Mouse (Mus musculus) limb, embryonic 15.5 days (tissue): ENCODE results near the gene Cln5. TPM values are rescaled to one million over a fixed set of nuclear protein-coding genes. Genes with fewer than 3 reads are reported as not detected.

Experiments
- ATAC-seq: fragments of 200-750 bp; cut with Nextera tagmentation; 2 replicates; pipeline ENCODE4 v1.8.0; 2017; ENCODE audit warnings: low read depth, moderate TSS enrichment; ENCODE audit not compliant: insufficient number of reproducible peaks, low FRiP score, low TSS enrichment
- H3K27ac ChIP-seq: fragments of 300-500 bp; sonication (generic); 2 replicates; pipeline ENCODE4 v1.5.1; 2015; ENCODE audit warnings: moderate library complexity, mild to moderate bottlenecking, inconsistent platforms
- H3K27me3 ChIP-seq: fragments of 300-500 bp; sonication (generic); 2 replicates; pipeline ENCODE4 v1.6.1; 2015; ENCODE audit warnings: inconsistent platforms
- H3K36me3 ChIP-seq: fragments of 300-500 bp; sonication (generic); 2 replicates; pipeline ENCODE4 v1.6.1; 2015; ENCODE audit warnings: inconsistent platforms
- H3K4me1 ChIP-seq: fragments of 300-500 bp; sonication (generic); 2 replicates; pipeline ENCODE4 v1.6.1; 2015; ENCODE audit warnings: inconsistent platforms
- H3K4me2 ChIP-seq: fragments of 300-500 bp; sonication (generic); 2 replicates; pipeline ENCODE4 v1.6.1; 2015; ENCODE audit warnings: mild to moderate bottlenecking, inconsistent platforms
- H3K4me3 ChIP-seq: fragments of 300-500 bp; sonication (generic); 2 replicates; pipeline ENCODE4 v1.5.1; 2015; ENCODE audit warnings: mild to moderate bottlenecking, inconsistent platforms
- H3K9ac ChIP-seq: fragments of 300-500 bp; sonication (generic); 2 replicates; pipeline ENCODE4 v1.6.1; 2015; ENCODE audit warnings: inconsistent platforms
- H3K9me3 ChIP-seq: fragments of 300-500 bp; sonication (generic); 2 replicates; pipeline ENCODE4 v1.6.1; 2016; ENCODE audit warnings: inconsistent platforms
- WGBS: fragments of 180-500 bp; shearing (Covaris S2); methylation state at CpG from one replicate; pipeline ENCODE4 v1.1.7; 2015; 5-methylcytosine and 5-hydroxymethylcytosine counted together
- polyA plus RNA-seq: library from polyadenylated mRNA; unstranded; fragments of >200 nt; fragmentation: Nextera tagmentation; extraction: Ambion mirVana; gene quantifications from 2 replicates; pipeline ENCODE4 v1.2.1, GENCODE M21; 2015

Gene Cln5
- polyA plus RNA-seq, 1 experiment from 2014 or later = 33.5 TPM

DNA sequence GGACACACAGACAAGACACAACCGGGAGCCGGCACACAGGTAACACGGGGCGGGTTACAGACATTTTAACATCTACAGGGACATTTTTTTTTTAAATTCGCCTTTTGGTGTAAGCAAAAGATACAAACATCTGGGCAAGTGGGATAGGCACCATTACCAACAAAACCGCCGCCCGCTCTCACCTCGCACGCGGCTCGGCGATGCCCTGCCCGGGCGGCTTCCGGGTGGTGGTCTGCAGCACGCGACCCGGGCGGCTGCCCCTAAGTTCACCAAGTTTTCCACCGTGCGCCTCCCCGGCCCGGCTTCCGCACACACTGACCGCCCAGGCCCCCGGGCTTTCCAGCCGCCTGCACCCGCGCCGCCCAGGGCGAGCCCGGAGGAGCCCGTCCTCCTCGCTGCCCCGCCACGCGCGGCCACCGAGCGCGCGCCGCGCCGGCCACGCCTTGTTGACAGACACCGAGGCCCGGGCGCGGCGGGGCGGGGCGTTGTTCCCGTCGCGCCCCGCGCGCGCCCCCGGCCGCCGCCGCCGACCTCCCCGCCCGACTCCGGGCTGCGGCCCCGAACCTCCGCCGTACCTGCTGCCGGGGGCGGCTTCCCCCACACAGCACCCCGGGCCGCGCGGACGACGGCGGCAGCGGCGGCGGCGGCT, 28.7 kb downstream of the Cln5 start:
- Histone ChIP-seq H3K27me3 (no peaks in the 10 kb centered on the region), H3K9me3 (no peaks in the 10 kb centered on the region), H3K4me2 (peak overlapping the region; percentile 54), H3K4me3 (peak overlapping the region; percentile 69), H3K4me1 (peaks cover 9% of the 10 kb centered on the region), H3K27ac (peak overlapping the region; percentile 99), H3K9ac (peak overlapping the region; percentile 99), H3K36me3 (peaks cover 6% of the 10 kb centered on the region; the same call in 1 of the 2 replicates)
- peak; percentile 87 for ATAC-seq
- WGBS = 1% methylated on average over 48 of the region's 86 CpGs

DNA sequence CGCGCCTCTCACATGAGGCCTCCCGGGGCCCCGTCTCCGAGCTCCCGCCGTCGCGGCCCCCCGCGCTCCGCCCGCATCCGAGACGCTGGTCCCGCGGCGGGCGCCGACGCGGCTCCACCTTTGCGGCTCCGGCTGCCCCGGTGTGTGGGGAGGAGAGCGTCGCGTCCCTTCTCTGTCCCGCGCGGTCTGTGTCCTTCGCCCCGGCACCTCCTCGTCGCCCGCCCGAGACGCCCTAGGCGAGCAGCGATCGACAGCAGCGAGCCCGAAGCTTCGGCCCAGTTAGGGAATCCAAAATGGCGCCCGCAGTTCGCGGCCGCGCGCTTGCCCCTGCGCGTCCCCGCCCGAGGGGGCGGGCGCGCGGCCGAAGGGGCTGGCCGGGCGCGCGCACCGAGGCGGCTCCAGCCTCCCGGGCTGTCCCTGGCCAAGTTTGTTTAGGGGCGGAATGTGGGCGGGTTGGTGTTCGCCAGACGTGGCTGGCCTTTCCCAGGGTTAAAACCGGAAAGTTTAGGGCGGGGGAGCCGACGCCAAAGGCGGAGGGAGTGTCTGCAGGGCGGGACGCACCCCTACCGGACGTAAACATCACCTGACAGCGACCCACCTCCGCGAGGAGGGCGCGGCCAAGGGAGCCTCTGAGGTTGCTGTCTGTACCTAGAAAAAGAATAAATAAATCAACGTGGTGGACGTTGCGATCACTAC, 29.4 kb downstream of the Cln5 start, which contains the start of gene Fbxl3:
TSS of gene Fbxl3 (minus strand) at position 329 of the 696 bp plus-strand sequence.
- H3K36me3 ChIP-seq = peaks cover 6% of the 10 kb centered on the region; the same call in 1 of the 2 replicates
- peak within 1 kb of the TSS; percentile 54 for H3K4me2 ChIP-seq
- peak within 1 kb of the TSS; percentile 99 for H3K27ac ChIP-seq
- H3K4me3 ChIP-seq = peak within 1 kb of the TSS; percentile 69
- under 1% methylated on average over 84 of the region's 88 CpGs for WGBS
- H3K4me1 ChIP-seq = peaks cover 9% of the 10 kb centered on the region
- peak within 1 kb of the TSS; percentile 99 for H3K9ac ChIP-seq
- H3K27me3 ChIP-seq = no peaks in the 10 kb centered on the region
- peak; percentile 92 for ATAC-seq
- H3K9me3 ChIP-seq = no peaks in the 10 kb centered on the region

- no peak for ATAC-seq
- no peaks in the 10 kb centered on the region for H3K27me3 ChIP-seq
- H3K4me3 ChIP-seq = no peak overlapping the region
- peaks cover 6% of the 10 kb centered on the region for H3K4me1 ChIP-seq
- 72% methylated on average over 13 of the region's 13 CpGs for WGBS
- H3K9me3 ChIP-seq = no peaks in the 10 kb centered on the region
- H3K36me3 ChIP-seq = 0 out of 2 replicates have a peak, but pooled peaks cover 2% of the 10 kb centered on the region
- H3K4me2 ChIP-seq = 0 out of 2 replicates have a peak overlapping the region, but pooled peaks have one; percentile 54
- H3K9ac ChIP-seq = no peak overlapping the region
- no peak overlapping the region for H3K27ac ChIP-seq
These were observed 30.3 kb downstream of the Cln5 start for GRCm38 (mm10) chr14:103100296-103100695.

GRCm38 (mm10) chr14:103101171-103101570, 31.2 kb downstream of the Cln5 start:
- WGBS = 74% methylated on average over 3 of the region's 3 CpGs
- ATAC-seq = no peak
- Histone ChIP-seq H3K27ac (no peak overlapping the region), H3K9ac (no peak overlapping the region), H3K4me3 (no peak overlapping the region), H3K4me2 (no peak overlapping the region), H3K4me1 (peaks cover 6% of the 10 kb centered on the region), H3K9me3 (no peaks in the 10 kb centered on the region), H3K36me3 (no peaks in the 10 kb centered on the region), H3K27me3 (no peaks in the 10 kb centered on the region)

GRCm38 (mm10) chr14:103102246-103102645, 32.2 kb downstream of the Cln5 start:
- WGBS = 73% methylated on average over 6 of the region's 6 CpGs
- Histone ChIP-seq H3K36me3 (no peaks in the 10 kb centered on the region), H3K4me2 (no peak overlapping the region), H3K4me1 (peaks cover 5% of the 10 kb centered on the region), H3K9me3 (no peaks in the 10 kb centered on the region), H3K27me3 (no peaks in the 10 kb centered on the region), H3K27ac (no peak overlapping the region), H3K4me3 (no peak overlapping the region), H3K9ac (no peak overlapping the region)
- ATAC-seq = no peak

- Histone ChIP-seq H3K9ac (no peak overlapping the region), H3K4me3 (no peak overlapping the region), H3K4me2 (no peak overlapping the region), H3K27me3 (no peaks in the 10 kb centered on the region), H3K4me1 (peaks cover 3% of the 10 kb centered on the region; the same call in 1 of the 2 replicates), H3K9me3 (no peaks in the 10 kb centered on the region), H3K36me3 (no peaks in the 10 kb centered on the region), H3K27ac (no peak overlapping the region)
- WGBS = 79% methylated on average over 10 of the region's 10 CpGs
- ATAC-seq = no peak
These were observed 32.8 kb downstream of the Cln5 start for GRCm38 (mm10) chr14:103102731-103103335.

DNA sequence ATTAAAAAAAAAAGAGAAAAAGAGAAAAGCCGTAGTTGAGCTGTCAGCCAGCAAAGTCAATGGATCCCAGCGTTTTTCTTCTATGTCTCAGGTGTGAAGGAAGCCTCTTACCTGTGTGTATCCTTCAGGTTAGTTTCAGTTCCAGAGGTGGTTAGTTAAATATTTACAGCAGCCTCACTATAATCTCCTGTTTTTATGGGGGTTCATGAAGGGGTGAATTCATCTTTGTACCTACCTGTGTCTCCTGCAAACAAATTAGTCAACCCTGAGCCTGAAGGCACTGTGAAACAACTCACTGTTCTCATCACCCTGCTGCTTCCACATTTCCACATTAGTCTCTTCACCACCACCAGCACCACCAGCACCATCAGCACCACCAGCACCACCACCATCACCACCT, 36.3 kb downstream of the Cln5 start:
- Histone ChIP-seq H3K9ac (no peak overlapping the region), H3K27ac (no peak overlapping the region), H3K36me3 (no peaks in the 10 kb centered on the region), H3K4me1 (no peaks in the 10 kb centered on the region), H3K4me2 (no peak overlapping the region), H3K9me3 (no peaks in the 10 kb centered on the region), H3K4me3 (no peak overlapping the region), H3K27me3 (no peaks in the 10 kb centered on the region)
- ATAC-seq = no peak
- WGBS = 90% methylated on average over 2 of the region's 2 CpGs

DNA sequence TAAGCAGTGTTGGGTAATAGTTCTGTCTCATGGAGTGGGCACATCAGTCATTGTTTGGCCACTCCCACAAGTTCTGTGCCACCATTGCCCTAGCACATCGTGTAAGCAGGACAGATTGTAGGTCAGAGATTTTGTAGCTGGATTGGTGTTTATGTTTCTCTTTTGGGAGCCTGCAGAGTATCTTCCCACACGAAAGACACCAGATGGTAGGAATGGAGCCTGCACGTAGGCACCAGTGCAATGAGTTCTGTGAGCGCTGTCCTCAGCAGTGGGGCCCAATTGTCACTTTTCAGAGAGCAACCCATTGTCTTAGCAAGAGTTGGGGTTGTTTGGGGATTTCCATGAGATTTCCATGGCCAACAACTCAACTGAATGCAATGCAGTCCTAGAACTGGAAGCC, 40.0 kb downstream of the Cln5 start:
- H3K4me2 ChIP-seq = no peak overlapping the region
- no peaks in the 10 kb centered on the region for H3K9me3 ChIP-seq
- H3K27ac ChIP-seq = no peak overlapping the region
- no peaks in the 10 kb centered on the region for H3K4me1 ChIP-seq
- peaks cover 16% of the 10 kb centered on the region for H3K36me3 ChIP-seq
- no peak overlapping the region for H3K9ac ChIP-seq
- H3K4me3 ChIP-seq = no peak overlapping the region
- H3K27me3 ChIP-seq = no peaks in the 10 kb centered on the region
- 90% methylated on average over 4 of the region's 4 CpGs for WGBS
- ATAC-seq = no peak

DNA sequence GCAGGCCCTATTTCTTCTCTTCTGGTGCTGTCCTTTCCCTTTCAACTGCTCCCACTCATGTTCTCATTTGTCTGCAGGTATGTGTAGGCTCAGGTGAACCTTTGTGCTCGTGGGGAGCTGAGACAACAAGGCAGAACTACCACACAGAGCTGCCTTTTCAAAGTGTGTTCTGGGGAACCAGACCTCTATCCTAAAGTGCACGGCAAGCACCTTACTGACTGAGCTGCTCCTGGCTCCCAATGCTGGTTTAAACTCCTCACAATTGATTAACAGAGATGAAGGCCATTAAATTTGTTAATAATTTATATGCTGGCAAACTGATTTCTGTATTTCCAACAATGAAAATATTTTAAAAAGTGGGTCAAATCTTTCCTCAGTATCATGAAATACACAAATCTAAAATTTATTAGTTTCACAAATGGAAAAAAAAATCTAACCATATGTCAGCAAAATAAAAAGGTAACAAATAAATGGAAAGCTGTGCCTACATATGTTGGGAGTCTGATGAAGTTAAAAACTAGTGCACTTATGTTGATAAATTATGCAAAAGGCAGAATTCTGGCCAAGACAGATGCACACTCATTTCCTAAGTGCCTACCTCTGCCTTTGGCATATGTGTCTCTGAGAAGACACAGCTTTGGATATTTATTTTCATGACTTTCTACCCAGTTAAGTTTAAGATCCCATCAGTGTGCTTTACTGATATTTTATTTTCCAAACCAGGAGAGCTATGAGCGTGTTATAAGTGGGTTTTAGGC, 42.8 kb downstream of the Cln5 start:
- Histone ChIP-seq H3K27me3 (no peaks in the 10 kb centered on the region), H3K9ac (no peak overlapping the region), H3K4me3 (no peak overlapping the region), H3K9me3 (no peaks in the 10 kb centered on the region), H3K27ac (no peak overlapping the region), H3K36me3 (peaks cover 39% of the 10 kb centered on the region), H3K4me1 (no peaks in the 10 kb centered on the region), H3K4me2 (no peak overlapping the region)
- 82% methylated on average over 3 of the region's 3 CpGs for WGBS
- no peak for ATAC-seq

DNA sequence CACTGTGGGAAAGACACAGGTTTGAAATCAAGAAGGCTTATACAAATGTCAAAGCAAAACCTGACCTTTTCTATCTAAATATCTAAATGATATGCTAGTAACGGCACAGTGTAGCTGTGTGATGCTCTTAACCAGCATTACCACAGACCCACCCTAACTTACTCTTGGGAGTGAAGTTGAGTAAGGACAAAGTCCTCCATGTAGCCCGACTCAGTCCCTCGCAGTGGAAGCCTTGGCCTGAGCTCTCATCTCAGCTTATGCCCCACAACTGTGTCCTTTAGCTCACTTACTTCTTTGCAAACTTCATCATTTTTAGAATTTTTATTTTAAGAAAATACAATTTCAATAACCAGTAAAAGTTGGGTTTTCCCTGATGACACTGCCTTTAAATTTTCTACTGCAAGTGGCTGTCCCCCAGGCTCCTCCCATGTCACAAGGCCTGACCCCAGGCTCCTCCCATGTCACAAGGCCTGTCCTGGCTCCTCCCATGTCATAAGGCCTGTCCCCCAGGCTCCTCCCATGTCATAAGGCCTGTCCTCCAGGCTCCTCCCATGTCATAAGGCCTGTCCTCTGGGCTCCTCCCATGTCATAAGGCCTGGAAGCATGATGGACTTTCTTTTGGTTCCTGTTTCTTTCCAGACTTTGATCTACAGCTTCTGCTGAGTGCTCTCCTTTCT, 45.1 kb downstream of the Cln5 start:
- Histone ChIP-seq H3K4me2 (no peak overlapping the region), H3K36me3 (peaks cover 57% of the 10 kb centered on the region), H3K9ac (no peak overlapping the region), H3K4me1 (no peaks in the 10 kb centered on the region), H3K27me3 (no peaks in the 10 kb centered on the region), H3K4me3 (no peak overlapping the region), H3K27ac (no peak overlapping the region), H3K9me3 (no peaks in the 10 kb centered on the region)
- WGBS = over 99% methylated on average over 3 of the region's 3 CpGs
- no peak for ATAC-seq

GRCm38 (mm10) chr14:103125756-103126155, 55.7 kb downstream of the Cln5 start:
- 87% methylated on average over 6 of the region's 6 CpGs for WGBS
- Histone ChIP-seq H3K27ac (no peak overlapping the region), H3K4me2 (no peak overlapping the region), H3K9ac (no peak overlapping the region), H3K27me3 (no peaks in the 10 kb centered on the region), H3K36me3 (peaks cover 61% of the 10 kb centered on the region), H3K9me3 (no peaks in the 10 kb centered on the region), H3K4me1 (no peaks in the 10 kb centered on the region), H3K4me3 (no peak overlapping the region)
- no peak for ATAC-seq
